Mouse (Mus musculus): ENCODE measurements around the gene Gm49361.

DNA sequence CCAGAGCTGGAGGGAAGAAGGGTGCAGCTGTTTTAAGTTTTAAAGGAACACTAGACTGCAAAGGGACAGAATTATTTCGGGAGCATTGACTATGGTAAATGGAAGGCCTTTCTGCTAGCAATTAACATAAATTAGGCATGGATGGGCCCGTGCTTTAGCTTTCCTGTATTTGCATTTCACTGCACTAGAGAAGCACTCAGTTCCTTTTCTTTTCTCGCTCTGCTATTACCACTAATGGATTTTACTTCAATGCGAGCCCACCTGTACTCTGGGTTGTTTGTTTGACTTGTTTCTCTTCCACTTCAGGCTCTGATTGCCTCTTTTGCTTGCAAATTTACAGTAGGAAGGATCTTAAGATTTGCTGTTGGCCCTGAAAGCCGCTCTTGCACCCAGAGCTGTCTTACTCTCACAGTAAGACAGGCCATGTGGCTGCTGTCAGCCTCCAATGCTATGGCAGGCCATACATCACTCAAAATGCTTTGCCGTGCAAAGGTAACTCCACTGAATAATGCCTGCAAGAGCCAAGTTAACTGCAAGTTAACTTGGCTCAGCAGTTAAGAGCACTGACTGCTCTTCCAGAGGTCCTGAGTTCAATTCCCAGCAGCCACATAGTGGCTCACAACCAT is 13.1 kb downstream of the Gm49361 start:
- TF ChIP-seq CTCF (IDR thresholded peaks at IDR 0.05; ENCODE audit: borderline replicate concordance, insufficient read depth, low read length) (no peak), POLR2A (IDR thresholded peaks at IDR 0.05; ENCODE audit: low read depth, low read length) (no peak)
